Mouse (Mus musculus) olfactory bulb, adult 2 months (tissue): ENCODE data around the gene Hes2.

Experiments used
- CTCF ChIP-seq: fragments of 200-500 bp; IDR thresholded peaks from 2 replicates; pipeline ENCODE4 v1.5.1; 2012; ENCODE audit warnings: low read depth, mild to moderate bottlenecking, low read length, moderate library complexity; ENCODE audit not compliant: insufficient read depth
- POLR2A ChIP-seq: fragments of 200-500 bp; IDR thresholded peaks from 2 replicates; pipeline ENCODE4 v1.6.1; 2012; ENCODE audit warnings: mild to moderate bottlenecking, low read depth, low read length, moderate library complexity; ENCODE audit not compliant: insufficient read depth

DNA sequence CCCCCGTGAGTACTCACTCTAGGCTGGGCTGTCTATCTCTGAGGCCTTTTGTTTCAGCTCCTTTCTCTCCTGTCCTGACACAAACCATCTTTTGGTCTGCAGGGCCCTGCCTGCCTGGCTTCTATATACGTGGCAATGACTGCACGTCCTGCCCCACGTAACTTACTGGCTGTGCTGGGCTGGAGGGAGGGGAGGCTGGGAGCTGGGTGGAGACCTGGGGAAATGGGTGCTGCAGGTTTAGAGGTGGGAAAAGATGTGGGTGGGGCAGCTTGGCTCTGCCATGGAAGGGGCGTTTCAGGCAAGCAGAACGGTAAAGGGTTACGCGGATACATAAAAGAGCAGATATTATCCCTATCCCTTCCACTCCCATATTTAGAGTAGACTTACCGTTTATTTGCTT lies 41.1 kb upstream of the Hes2 start:
- TF ChIP-seq CTCF (no peak), POLR2A (no peak)
